Mouse (Mus musculus) lung, postnatal 0 days (tissue): ENCODE measurements around the gene Nfatc3.

Experiments
- CTCF ChIP-seq: IDR thresholded peaks from 2 replicates; pipeline ENCODE4 v1.5.1; 2016; ENCODE audit warnings: antibody characterized with exemption, mild to moderate bottlenecking
- EP300 ChIP-seq: IDR thresholded peaks from 2 replicates; pipeline ENCODE4 v1.6.1; 2016; ENCODE audit warnings: antibody characterized with exemption, mild to moderate bottlenecking, control low read depth

- TF ChIP-seq CTCF (no peak), EP300 (no peak)
Observed at GRCm38 (mm10) chr8:106074659-106075058, 16.0 kb downstream of the Nfatc3 start.
